Mouse (Mus musculus) E14TG2a.4 (cell line): ENCODE measurements at regions not wholly inside any gene's neighbourhood (a gene's known extent, or its start where the extent isn't known, plus 50 kb on each side); places are given as distances from the start of the nearest gene placed in this dataset.

ENCODE experiments used
- H3K27me3 ChIP-seq: 2 replicates; pipeline ENCODE4 v1.6.1; 2014; ENCODE audit warnings: low read length, control low read depth; ENCODE audit not compliant: insufficient read depth
- H3K36me3 ChIP-seq: 2 replicates; pipeline ENCODE4 v1.6.1; 2014; ENCODE audit warnings: low read length, control low read depth; ENCODE audit not compliant: insufficient read depth
- H3K4me1 ChIP-seq: replicated peaks from 2 replicates; pipeline ENCODE4 v1.6.1; 2014; ENCODE audit warnings: low read depth, low read length, control low read depth
- H3K4me3 ChIP-seq: replicated peaks from 2 replicates; pipeline ENCODE4 v1.5.1; 2014; ENCODE audit warnings: mild to moderate bottlenecking, low read length
- H3K9me3 ChIP-seq: 2 replicates; pipeline ENCODE4 v1.6.1; 2014; ENCODE audit warnings: low read length, control low read depth
- CTCF ChIP-seq: conservative IDR thresholded peaks from 2 replicates; pipeline ENCODE4 v1.5.1; 2014; ENCODE audit warnings: low read length
- NANOG ChIP-seq: IDR thresholded peaks from 2 replicates; pipeline ENCODE4 v1.6.1; 2014; ENCODE audit warnings: borderline replicate concordance, low read length, mixed read lengths
- POU5F1 ChIP-seq: IDR thresholded peaks from 2 replicates; pipeline ENCODE4 v1.6.1; 2014; ENCODE audit warnings: low read length, borderline replicate concordance

GRCm38 (mm10) chr12:48929035-48929434 is 453.4 kb upstream of the Foxg1 start:
- TF ChIP-seq NANOG (no peak), POU5F1 (no peak), CTCF (no peak)
- Histone ChIP-seq H3K27me3 (no peaks in the 10 kb centered on the region), H3K4me3 (no peak overlapping the region), H3K36me3 (no peaks in the 10 kb centered on the region), H3K4me1 (no peaks in the 10 kb centered on the region), H3K9me3 (no peaks in the 10 kb centered on the region)

GRCm38 (mm10) chr12:48946505-48946904 is 436.0 kb upstream of the Foxg1 start:
- Histone ChIP-seq H3K27me3 (no peaks in the 10 kb centered on the region), H3K4me3 (no peak overlapping the region), H3K9me3 (no peaks in the 10 kb centered on the region), H3K36me3 (no peaks in the 10 kb centered on the region), H3K4me1 (no peaks in the 10 kb centered on the region)
- no peak for TF ChIP-seq POU5F1
- peak; percentile 50; the same call in 1 of the 2 replicates for TF ChIP-seq CTCF
- TF ChIP-seq NANOG = no peak

- no peaks in the 10 kb centered on the region for H3K4me1 ChIP-seq
- H3K9me3 ChIP-seq = no peaks in the 10 kb centered on the region
- H3K27me3 ChIP-seq = no peaks in the 10 kb centered on the region
- H3K4me3 ChIP-seq = no peak overlapping the region
- no peaks in the 10 kb centered on the region for H3K36me3 ChIP-seq
- TF ChIP-seq CTCF = no peak
- TF ChIP-seq NANOG = no peak
- no peak for TF ChIP-seq POU5F1
These were observed 423.0 kb upstream of the Foxg1 start for GRCm38 (mm10) chr12:48959289-48960005.

GRCm38 (mm10) chr12:48960056-48960455 is 422.4 kb upstream of the Foxg1 start:
- Histone ChIP-seq H3K9me3 (no peaks in the 10 kb centered on the region), H3K36me3 (no peaks in the 10 kb centered on the region), H3K4me1 (no peaks in the 10 kb centered on the region), H3K27me3 (no peaks in the 10 kb centered on the region), H3K4me3 (no peak overlapping the region)
- TF ChIP-seq CTCF (no peak), POU5F1 (no peak), NANOG (no peak)

GRCm38 (mm10) chr12:48963451-48963850 is 419.0 kb upstream of the Foxg1 start:
- H3K9me3 ChIP-seq = no peaks in the 10 kb centered on the region
- H3K4me1 ChIP-seq = no peaks in the 10 kb centered on the region
- H3K36me3 ChIP-seq = no peaks in the 10 kb centered on the region
- TF ChIP-seq NANOG (no peak), POU5F1 (no peak), CTCF (no peak)
- H3K4me3 ChIP-seq = no peak overlapping the region
- H3K27me3 ChIP-seq = no peaks in the 10 kb centered on the region
